Mouse (Mus musculus): ENCODE data around the gene Shcbp1.

DNA sequence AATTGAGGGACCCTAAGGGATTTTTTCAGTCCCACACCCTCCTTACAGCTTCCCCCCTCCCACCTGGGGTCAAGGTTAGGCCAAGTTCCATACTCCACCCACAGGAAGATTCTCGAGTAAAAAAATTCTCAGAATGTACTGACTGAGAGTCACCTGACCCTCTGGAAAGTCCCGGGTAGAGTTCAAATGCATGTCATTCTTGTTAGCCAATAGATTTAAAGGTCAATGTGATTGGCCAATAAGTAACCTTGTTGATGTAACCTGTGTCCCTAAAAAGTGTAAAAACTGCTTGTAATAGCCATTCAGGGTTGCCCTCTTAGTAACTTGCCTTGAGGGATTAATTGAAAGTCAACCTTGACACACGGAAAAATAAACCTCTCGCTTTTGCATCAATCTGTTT, 29.5 kb upstream of the Shcbp1 start:
- TF ChIP-seq POLR2A (IDR thresholded peaks at IDR 0.05; ENCODE audit: extremely low read depth, insufficient read depth, low read length) (no peak), CTCF (IDR thresholded peaks at IDR 0.05; ENCODE audit: low read depth, low read length) (no peak)

All from liver, adult 2 months (tissue).